Mouse (Mus musculus): ENCODE measurements around the gene Zbtb17.

DNA sequence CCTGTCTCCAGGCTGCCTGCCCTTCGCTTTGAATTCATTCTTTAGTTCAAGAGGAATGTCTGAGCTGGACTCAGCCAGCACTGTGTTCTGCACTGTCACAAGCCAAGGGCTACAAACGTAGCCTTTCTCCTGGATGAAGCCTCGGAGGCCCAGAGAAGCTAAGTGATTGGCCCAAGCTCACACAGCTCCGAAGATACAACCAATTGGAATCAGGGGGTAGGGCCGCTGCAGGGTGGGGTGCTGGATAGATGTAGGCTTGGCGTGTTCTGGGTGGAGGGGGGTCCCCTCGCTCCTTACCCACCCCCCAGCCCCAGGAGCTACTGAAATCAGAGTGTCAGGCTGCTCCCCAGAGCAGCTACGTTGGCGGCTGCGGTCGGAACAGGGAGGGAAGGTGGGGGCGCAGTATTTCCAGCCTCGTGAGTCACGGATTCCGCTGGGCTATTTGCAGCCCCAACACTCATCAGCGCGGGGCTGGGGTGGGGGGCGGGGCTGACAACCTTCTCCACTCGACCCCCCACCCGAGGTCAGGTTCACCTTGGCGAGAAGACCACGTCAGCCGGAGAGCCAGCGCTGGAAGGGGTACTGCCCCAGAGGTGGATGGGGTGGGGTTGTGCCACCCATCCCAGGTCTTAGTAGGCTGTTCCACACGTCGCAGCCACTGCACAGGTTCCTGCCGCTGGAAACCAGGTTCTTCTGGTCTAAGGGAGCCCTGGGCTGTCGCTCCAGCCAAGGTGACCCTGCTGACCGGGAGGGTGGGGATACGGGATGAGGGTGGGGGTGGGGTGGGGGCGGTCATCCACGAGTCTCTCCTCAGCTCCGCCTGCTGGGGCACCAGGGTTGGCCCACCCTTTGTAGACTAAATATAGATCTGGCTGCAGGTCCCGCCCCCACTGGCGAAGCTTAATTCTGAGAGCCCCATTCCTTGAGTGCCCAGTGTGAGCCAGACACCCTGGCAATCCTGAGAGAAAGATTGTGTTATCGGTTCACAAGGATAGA, 18.7 kb upstream of the Zbtb17 start:
- TF ChIP-seq CTCF (IDR thresholded peaks at IDR 0.05; ENCODE audit: low read depth) (no peak), EP300 (IDR thresholded peaks at IDR 0.05; ENCODE audit: low read depth) (no peak)

All from liver, postnatal 0 days (tissue).